Mouse (Mus musculus): ENCODE data around the gene Gm28539. TPM values are rescaled to one million over a fixed set of nuclear protein-coding genes. Genes with fewer than 3 reads are reported as not detected.

The Gm28539 gene
- polyA plus RNA-seq (2012; rRNA removed): 0.57 TPM in 1 of 2 replicates, not detected in the other

DNA sequence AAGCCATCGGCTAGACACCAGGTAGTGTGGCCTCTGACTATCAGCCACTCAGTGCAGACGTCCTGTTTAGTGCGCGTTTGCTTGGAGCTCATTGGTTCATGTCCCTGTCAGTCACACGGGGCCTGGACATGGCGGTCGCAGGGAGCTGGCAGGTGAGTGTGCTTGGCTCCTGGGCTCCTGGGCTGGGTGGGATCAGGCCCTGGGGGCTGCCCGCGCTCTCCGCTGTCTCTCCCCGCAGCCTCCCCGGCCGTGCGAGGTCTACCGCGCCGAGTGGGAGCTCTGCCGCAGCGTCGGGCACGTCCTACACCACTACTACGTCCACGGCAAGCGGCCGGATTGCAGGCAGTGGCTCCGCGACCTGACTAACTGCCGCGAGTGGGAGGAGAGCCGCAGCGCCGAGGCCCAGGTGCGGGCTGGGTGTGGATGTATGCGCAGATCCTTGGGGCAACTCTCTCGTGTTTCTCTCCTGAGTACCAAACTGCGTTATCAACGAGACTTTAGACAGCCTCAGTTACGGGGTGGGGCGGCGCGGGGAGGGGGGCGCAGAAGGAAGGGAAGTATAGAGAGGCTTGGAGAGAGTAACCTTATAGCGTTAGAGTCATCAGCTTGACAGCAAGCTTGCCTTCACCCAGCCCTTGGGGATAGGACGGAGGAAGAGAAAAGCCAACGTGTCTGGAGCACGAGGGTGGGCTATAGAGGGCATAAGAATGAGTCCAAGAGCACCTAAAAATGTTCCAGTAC, at the start of gene Gm28539, which contains the start of gene 2510002D24Rik:
Gene Gm28539, plus strand, starts transcription at position 117 of the 741 bp plus-strand sequence.
Gene 2510002D24Rik, plus strand, starts transcription at position 111 of the 741 bp plus-strand sequence.
- DNase-seq (ENCODE audit: extremely low spot score in 1 of 2, low spot score in 1 of 2): peak; percentile 90 to 96

- DNase-seq (ENCODE audit: extremely low spot score in 1 of 2, low spot score in 1 of 2): no peak
Measured at GRCm38 (mm10) chr16:18786652-18787051, 49.7 kb upstream of the Gm28539 start.

DNA sequence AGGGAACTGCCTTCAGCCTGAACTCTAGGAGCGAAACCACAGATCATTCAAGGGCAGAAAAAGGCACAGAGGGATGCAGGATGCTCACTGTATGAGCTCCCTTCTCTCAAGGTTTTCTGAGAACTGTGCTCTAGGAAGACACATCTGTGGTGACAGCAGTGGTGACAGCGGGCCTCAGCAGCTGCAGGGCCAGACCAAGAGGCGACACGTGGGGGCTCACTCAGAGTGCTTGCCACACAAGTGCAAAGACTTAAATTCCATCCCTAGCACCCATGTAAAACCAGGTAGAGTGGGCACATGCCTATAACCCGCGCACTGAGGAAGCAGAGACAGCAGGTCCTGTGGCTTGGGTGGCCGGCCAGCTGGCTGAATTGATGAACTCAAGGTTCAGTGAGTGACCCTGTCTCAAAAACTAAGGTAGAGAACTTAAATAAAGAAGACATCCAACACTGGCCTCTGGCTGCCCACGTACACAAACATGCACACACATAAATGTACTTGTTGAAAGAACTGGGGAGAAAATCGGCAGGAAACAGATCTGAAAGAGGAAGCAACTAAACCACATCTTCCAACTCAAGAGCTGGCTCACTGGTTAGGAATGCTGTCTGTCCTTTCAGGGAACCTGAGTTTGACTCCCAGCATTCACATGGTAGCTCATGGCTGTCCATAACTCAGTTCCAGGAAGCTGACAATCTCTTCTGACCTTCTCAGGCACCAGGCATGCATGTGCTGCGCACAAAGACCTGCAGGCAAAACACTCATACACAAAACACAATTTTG, 47.6 kb upstream of the Gm28539 start:
- DNase-seq (ENCODE audit: extremely low spot score in 1 of 2, low spot score in 1 of 2): no peak

GRCm38 (mm10) chr16:18795223-18795899, 41.0 kb upstream of the Gm28539 start:
- DNase-seq (ENCODE audit: extremely low spot score in 1 of 2, low spot score in 1 of 2): peak in 1 of 2 experiments; percentile 37

DNA sequence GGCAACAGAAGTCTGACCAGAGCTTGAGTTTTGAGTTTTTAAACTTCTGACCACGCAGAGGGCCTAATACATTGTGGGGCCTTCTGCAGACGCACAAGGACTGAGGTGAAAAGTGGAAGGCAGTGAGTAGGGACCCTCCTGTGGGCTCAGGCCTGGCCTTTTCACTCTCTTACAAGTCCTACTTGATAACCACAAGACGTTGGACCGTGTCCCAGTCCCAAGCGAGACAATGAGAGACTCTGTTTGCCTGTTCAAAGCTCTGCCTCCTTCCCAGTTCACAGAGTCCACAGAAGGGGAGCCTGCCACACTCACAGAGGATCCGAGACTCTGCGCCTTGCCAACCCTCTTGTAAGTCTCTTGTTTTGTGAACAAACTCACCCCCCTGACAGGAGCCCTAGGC, 39.7 kb upstream of the Gm28539 start:
- DNase-seq (ENCODE audit: extremely low spot score in 1 of 2, low spot score in 1 of 2): no peak

DNA sequence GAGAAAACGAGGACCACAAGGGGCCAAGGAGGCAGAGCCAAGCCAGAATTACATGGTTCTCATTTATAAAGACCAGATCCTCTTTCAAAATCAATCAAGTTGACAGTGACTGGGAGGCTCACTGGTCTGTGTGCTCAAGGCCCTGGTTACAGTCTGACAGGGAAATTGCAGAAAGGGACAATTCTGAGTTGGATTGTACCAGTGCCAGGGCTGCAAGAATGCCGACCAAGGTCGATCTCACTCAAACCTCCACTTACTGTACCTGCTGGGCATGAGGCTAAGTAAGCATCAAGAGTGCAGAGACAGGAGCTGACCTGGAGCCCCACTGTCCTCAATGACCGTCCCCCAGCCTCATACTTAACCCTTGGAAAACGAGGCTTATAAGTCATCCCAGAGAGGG, 38.2 kb upstream of the Gm28539 start:
- DNase-seq (ENCODE audit: extremely low spot score in 1 of 2, low spot score in 1 of 2): no peak

GRCm38 (mm10) chr16:18798841-18799240, 37.5 kb upstream of the Gm28539 start:
- DNase-seq (ENCODE audit: extremely low spot score in 1 of 2, low spot score in 1 of 2): peak; percentile 43 to 84

GRCm38 (mm10) chr16:18805746-18806145, 30.6 kb upstream of the Gm28539 start:
- no peak for DNase-seq (ENCODE audit: extremely low spot score in 1 of 2, low spot score in 1 of 2)

- DNase-seq (ENCODE audit: extremely low spot score in 1 of 2, low spot score in 1 of 2): no peak
Measured at GRCm38 (mm10) chr16:18809001-18809400, 27.4 kb upstream of the Gm28539 start.

DNA sequence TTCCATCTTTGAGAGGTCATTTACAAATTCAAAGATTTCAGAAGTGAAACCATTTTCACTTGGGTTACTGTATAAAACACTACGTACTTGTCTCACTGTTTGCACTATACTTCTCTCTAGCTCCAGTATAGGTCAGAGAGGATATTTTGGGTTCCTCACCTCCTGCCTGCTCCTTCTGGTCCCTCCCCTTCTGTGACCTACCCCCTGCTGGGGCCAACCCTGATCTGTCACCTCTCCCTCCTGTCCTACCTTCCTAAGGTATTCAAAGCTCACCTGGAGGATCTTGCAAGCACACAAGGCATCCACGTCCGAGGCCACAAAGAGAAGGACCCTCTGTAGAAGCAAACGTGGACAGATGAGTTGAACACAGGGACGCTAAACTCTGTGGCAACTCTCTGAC, 25.4 kb upstream of the Gm28539 start:
- DNase-seq (ENCODE audit: extremely low spot score in 1 of 2, low spot score in 1 of 2): no peak

- DNase-seq (ENCODE audit: extremely low spot score in 1 of 2, low spot score in 1 of 2): peak; percentile 94 to 95
Measured at GRCm38 (mm10) chr16:18811468-18812384, 24.7 kb upstream of the Gm28539 start, which contains the start of the genes Ufd1 and Cdc45. Gene Ufd1, plus strand, starts transcription at chr16:18811779. Gene Cdc45, minus strand, starts transcription at chr16:18811987.

DNA sequence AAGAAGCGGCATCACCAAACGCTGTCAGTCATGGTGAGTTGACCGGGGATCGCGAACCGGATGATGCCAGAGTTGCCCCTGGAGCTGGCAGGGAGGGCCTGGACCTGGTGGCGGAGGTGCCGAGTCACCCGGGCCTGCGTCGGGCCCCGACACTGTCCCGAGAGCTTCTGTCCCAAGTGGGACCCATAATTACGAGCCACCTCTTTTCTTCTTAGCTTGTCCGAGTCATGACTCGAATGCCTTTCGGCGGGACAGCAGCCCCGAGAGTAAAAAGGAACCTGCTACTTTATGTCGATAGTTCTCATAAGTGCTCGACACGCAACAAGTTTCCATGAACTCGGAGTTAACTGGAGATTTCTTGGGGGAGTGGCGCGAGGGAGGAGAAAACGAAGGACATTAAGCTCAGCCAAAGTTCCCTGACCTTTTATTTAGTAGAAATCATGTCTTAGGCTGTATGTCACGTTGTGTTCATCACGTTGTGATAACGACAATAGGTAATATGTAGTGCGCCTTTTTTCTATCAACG, 23.9 kb upstream of the Gm28539 start:
- no peak for DNase-seq (ENCODE audit: extremely low spot score in 1 of 2, low spot score in 1 of 2)

DNA sequence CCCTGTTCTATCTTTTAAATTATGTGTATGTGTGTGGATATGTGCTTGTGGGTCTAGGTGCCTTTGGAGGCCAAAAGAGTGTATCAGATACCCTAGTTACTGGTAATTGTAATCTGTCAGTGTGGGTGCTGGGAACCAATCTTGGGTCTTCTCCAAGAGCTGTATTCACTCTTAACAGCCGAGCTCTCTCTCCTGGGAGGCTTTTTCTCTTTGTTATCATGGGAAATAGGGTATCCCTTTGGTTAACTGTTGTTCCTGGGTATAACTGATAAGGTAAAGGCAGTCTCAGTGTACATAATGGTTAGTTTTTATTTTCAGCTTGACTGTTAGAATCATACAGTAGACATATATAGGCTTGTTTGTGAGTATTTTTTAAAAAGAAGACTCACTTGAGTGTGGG, 14.0 kb upstream of the Gm28539 start:
- no peak for DNase-seq (ENCODE audit: extremely low spot score in 1 of 2, low spot score in 1 of 2)

DNA sequence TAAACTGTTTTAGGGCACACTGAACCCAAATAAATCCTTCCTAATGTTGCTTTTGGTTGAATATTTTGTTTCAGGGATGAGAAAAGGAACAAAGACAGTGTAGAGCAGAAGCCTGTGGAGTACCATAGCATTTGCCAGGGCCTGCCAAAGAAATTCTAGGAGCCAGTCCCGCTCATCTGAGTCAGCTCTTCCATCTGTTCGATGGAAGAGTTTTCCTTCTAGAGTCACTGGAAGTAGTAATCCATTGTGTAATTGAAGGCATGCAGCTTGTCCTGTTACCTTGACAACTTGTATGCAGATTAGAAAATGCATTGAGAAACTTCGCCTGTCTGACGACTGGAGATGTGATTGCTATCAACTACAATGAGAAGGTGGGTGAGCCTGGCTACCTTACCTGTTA, 13.5 kb upstream of the Gm28539 start:
- peak; percentile 31 to 50 for DNase-seq (ENCODE audit: extremely low spot score in 1 of 2, low spot score in 1 of 2)

GRCm38 (mm10) chr16:18828630-18829029, 7.8 kb upstream of the Gm28539 start:
- DNase-seq (ENCODE audit: extremely low spot score in 1 of 2, low spot score in 1 of 2): no peak

GRCm38 (mm10) chr16:18829102-18829501, 7.3 kb upstream of the Gm28539 start:
- no peak for DNase-seq (ENCODE audit: extremely low spot score in 1 of 2, low spot score in 1 of 2)

DNA sequence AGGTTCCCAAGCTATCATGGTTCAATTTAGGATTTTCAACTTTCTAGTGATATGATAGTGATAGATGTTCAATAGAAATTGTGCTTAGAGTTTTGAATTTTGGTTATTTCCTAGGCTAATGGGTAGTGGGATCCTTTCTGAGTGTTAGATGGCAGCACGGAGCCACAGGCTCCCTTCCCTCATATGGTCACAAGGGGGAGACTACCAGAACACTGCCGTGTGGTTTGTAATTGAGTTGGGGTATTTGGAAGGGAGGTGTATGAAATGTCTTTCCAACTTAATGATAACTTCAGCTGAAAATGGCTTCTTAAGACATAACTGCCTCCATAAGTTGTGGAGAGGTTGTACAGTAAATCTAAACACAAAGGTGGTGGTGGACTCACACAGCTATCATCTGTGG, 2.9 kb upstream of the Gm28539 start:
- no peak for DNase-seq (ENCODE audit: extremely low spot score in 1 of 2, low spot score in 1 of 2)

DNA sequence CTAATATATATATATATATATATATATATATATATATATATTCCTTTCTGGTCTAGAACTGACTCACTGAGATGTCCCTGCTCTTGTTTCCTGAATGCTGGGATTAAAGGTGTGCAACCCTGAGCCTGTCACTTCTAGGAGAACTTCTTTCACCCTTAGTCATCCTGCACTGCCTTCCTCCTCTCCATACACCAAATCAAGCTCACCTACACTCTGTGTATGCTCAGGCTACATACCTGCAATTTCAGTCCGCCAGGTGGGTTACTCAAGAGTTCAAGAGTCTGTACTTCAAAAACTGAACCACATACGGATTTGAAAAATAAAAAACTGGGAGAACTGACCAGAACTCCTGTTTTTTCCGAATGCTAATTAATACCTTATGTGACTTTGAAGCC, 314 bp upstream of the Gm28539 start:
- DNase-seq (ENCODE audit: extremely low spot score in 1 of 2, low spot score in 1 of 2): no peak

DNA sequence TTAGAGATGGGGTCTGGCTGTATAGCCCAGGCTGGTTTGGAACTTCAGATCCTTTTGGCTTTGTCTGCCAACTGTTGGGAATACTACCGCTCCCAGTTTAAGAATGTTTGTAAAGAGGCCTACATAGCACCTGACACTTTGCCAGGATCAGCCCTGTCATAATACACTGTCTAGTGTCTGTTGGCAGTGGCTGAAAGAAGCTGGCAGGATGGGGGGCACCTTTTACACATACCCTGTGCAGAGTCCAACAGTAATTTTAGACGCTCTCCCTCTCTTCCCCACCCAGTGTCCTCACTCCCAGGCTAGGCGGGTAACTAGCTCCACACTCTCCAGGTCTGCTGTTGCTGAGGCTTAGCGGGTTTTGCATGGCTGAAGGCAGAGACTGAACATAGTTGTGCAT, 2.0 kb downstream of the Gm28539 start:
- no peak for DNase-seq (ENCODE audit: extremely low spot score in 1 of 2, low spot score in 1 of 2)

GRCm38 (mm10) chr16:18846301-18846820, 10.0 kb downstream of the Gm28539 start:
- DNase-seq (ENCODE audit: extremely low spot score in 1 of 2, low spot score in 1 of 2): no peak
